Mouse (Mus musculus): ENCODE results near the gene Zfp281. TPM values are rescaled to one million over a fixed set of nuclear protein-coding genes. Genes with fewer than 3 reads are reported as not detected.

Gene Zfp281
- polyA plus RNA-seq, 1 experiment from 2014 or later, result 14.1 TPM

DNA sequence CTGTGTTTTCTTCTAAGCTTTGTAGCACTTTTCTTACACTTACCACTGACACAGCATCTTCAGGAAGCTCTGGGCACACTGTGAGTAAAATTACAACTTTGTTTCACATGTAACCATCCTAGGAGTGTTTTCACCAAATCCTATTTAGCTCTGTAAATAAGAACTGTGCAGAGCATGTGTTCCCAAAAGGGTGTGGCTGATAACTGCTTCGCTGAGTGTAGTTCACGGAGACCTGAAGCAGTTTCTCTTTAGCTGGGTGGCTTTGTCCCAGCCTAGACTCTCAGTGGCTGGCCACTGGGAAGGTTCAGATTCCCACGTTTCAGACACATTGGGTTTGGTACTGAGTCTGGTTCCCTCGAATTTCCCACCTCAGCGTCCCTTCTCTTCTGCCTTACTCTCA, 22.4 kb upstream of the Zfp281 start:
- Histone ChIP-seq H3K4me2 (ENCODE audit: low read length) (no peak overlapping the region), H3K27me3 (ENCODE audit: control insufficient read depth, insufficient read depth, low read length) (no peaks in the 10 kb centered on the region), H3K9me3 (ENCODE audit: control insufficient read depth, low read length) (no peaks in the 10 kb centered on the region), H3K4me3 (ENCODE audit: control insufficient read depth in 1 of 2, insufficient read depth in 1 of 2, low read depth in 1 of 2, low read length in 2 of 2) (no peak overlapping the region), H3K4me1 (ENCODE audit: control insufficient read depth in 2 of 2, insufficient read depth in 2 of 2, low read length in 2 of 2) (no peaks in the 10 kb centered on the region; a peak in 1 of 4 replicates), H3K27ac (replicated peaks in 1 of 2; ENCODE audit: control insufficient read depth in 1 of 2, insufficient read depth in 1 of 2, low read depth in 2 of 2, low read length in 2 of 2) (no peak overlapping the region), H3K36me3 (ENCODE audit: control insufficient read depth, insufficient read depth, low read length) (no peaks in the 10 kb centered on the region), H3K9ac (ENCODE audit: low read length) (no peak overlapping the region)
- WGBS, result 57% methylated on average over 5 of the region's 5 CpGs
- ATAC-seq (ENCODE audit: insufficient number of reproducible peaks, insufficient read depth, low FRiP score, low read depth), result no peak

- Histone ChIP-seq H3K9me3 (ENCODE audit: control insufficient read depth, low read length) (no peaks in the 10 kb centered on the region), H3K27ac (replicated peaks in 1 of 2; ENCODE audit: control insufficient read depth in 1 of 2, insufficient read depth in 1 of 2, low read depth in 2 of 2, low read length in 2 of 2) (no peak overlapping the region), H3K36me3 (ENCODE audit: control insufficient read depth, insufficient read depth, low read length) (no peaks in the 10 kb centered on the region), H3K4me3 (ENCODE audit: control insufficient read depth in 1 of 2, insufficient read depth in 1 of 2, low read depth in 1 of 2, low read length in 2 of 2) (no peak overlapping the region), H3K4me1 (ENCODE audit: control insufficient read depth in 2 of 2, insufficient read depth in 2 of 2, low read length in 2 of 2) (no peaks in the 10 kb centered on the region; a peak in 1 of 4 replicates), H3K9ac (ENCODE audit: low read length) (no peak overlapping the region), H3K4me2 (ENCODE audit: low read length) (no peak overlapping the region), H3K27me3 (ENCODE audit: control insufficient read depth, insufficient read depth, low read length) (no peaks in the 10 kb centered on the region)
- WGBS, result 76% methylated on average over 4 of the region's 4 CpGs
- ATAC-seq (ENCODE audit: insufficient number of reproducible peaks, insufficient read depth, low FRiP score, low read depth), result no peak
Observed at GRCm38 (mm10) chr1:136604190-136604589, 20.5 kb upstream of the Zfp281 start.

DNA sequence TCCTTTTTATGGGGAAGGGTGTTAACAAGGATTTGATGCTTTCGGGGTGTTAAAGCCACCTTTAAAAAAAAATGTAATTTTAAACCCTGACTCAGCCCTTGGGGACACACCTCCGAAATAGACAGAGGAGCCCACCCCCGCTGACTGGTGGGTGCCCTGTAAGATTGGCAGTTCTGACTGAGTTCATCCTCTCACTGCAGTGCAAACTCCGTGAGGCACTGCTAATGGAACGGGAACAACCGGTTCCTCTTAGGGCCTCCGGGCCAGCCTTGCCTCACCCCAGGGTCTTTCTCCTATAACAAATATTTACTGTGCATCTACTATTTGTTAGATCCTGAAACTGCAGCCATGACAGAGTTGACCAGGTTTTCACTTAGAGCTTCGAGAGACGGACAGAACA, 18.9 kb upstream of the Zfp281 start:
- WGBS, result 78% methylated on average over 9 of the region's 9 CpGs

GRCm38 (mm10) chr1:136606278-136606677, 18.4 kb upstream of the Zfp281 start:
- 82% methylated on average over 4 of the region's 4 CpGs for WGBS
- no peaks in the 10 kb centered on the region for H3K36me3 ChIP-seq (ENCODE audit: control insufficient read depth, insufficient read depth, low read length)
- H3K4me2 ChIP-seq (ENCODE audit: low read length), result no peak overlapping the region
- no peaks in the 10 kb centered on the region for H3K27me3 ChIP-seq (ENCODE audit: control insufficient read depth, insufficient read depth, low read length)
- no peak for ATAC-seq (ENCODE audit: insufficient number of reproducible peaks, insufficient read depth, low FRiP score, low read depth)
- no peaks in the 10 kb centered on the region for H3K9me3 ChIP-seq (ENCODE audit: control insufficient read depth, low read length)
- H3K27ac ChIP-seq (replicated peaks in 1 of 2; ENCODE audit: control insufficient read depth in 1 of 2, insufficient read depth in 1 of 2, low read depth in 2 of 2, low read length in 2 of 2), result no peak overlapping the region
- no peaks in the 10 kb centered on the region; a peak in 1 of 4 replicates for H3K4me1 ChIP-seq (ENCODE audit: control insufficient read depth in 2 of 2, insufficient read depth in 2 of 2, low read length in 2 of 2)
- no peak overlapping the region for H3K4me3 ChIP-seq (ENCODE audit: control insufficient read depth in 1 of 2, insufficient read depth in 1 of 2, low read depth in 1 of 2, low read length in 2 of 2)
- H3K9ac ChIP-seq (ENCODE audit: low read length), result no peak overlapping the region

More for the DNA sequence above, 18.9 kb upstream of the Zfp281 start:
- Histone ChIP-seq H3K4me2 (ENCODE audit: low read length) (no peak overlapping the region), H3K27ac (replicated peaks in 1 of 2; ENCODE audit: control insufficient read depth in 1 of 2, insufficient read depth in 1 of 2, low read depth in 2 of 2, low read length in 2 of 2) (no peak overlapping the region), H3K9me3 (ENCODE audit: control insufficient read depth, low read length) (no peaks in the 10 kb centered on the region), H3K36me3 (ENCODE audit: control insufficient read depth, insufficient read depth, low read length) (no peaks in the 10 kb centered on the region), H3K4me3 (ENCODE audit: control insufficient read depth in 1 of 2, insufficient read depth in 1 of 2, low read depth in 1 of 2, low read length in 2 of 2) (no peak overlapping the region), H3K27me3 (ENCODE audit: control insufficient read depth, insufficient read depth, low read length) (no peaks in the 10 kb centered on the region), H3K9ac (ENCODE audit: low read length) (no peak overlapping the region), H3K4me1 (ENCODE audit: control insufficient read depth in 2 of 2, insufficient read depth in 2 of 2, low read length in 2 of 2) (no peaks in the 10 kb centered on the region; a peak in 1 of 4 replicates)
- ATAC-seq (ENCODE audit: insufficient number of reproducible peaks, insufficient read depth, low FRiP score, low read depth), result no peak

DNA sequence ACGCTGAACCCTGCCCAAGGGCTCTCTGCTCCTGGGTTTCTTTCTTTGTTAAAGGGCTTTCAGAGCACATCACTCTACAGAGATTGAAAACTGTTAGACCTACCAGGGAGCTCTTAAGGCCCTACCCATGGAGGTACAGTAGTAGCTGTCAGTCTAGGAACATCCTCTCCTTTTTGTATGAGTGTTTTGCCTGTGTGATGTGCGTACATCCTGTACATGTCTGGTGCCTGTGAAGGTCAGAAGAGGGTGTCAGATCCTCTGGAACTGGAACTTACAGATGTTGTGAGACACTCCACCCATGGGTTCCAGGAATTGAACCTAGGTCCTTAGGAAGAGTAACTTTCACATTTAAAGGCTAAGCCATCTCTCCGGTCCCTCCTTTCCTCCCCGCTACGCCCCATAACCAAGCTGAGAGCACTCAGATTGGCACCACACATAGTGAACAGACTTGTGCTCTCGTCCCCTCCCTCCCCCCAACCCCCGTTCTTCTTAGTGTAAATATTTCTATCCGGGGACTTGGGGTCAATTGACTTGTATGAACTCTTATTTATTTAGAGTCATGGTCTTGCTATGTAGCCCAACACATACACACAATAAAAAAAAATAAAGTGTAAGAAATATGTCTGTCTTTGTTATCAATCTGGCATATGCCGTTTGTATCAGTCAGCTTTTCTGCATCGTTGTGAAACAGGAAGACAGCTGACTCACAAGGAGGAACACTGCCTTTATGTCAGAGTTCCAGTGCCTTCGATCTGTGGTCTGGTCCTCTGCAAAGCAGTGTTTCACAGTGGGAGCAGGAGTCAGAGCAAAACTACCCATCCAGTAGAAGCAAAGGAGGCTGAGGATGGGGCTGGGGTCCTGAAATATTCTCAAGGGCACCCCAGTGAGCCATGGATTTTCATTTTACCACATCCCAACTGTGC, 16.1 kb upstream of the Zfp281 start:
- no peak for ATAC-seq (ENCODE audit: insufficient number of reproducible peaks, insufficient read depth, low FRiP score, low read depth)
- WGBS, result 76% methylated on average over 11 of the region's 11 CpGs
- Histone ChIP-seq H3K9me3 (ENCODE audit: control insufficient read depth, low read length) (no peaks in the 10 kb centered on the region), H3K4me3 (ENCODE audit: control insufficient read depth in 1 of 2, insufficient read depth in 1 of 2, low read depth in 1 of 2, low read length in 2 of 2) (no peak overlapping the region), H3K9ac (ENCODE audit: low read length) (no peak overlapping the region), H3K4me1 (ENCODE audit: control insufficient read depth in 2 of 2, insufficient read depth in 2 of 2, low read length in 2 of 2) (peaks cover 0 to 2% of the 10 kb centered on the region in 2 experiments; a peak in 1 of 4 replicates), H3K36me3 (ENCODE audit: control insufficient read depth, insufficient read depth, low read length) (no peaks in the 10 kb centered on the region), H3K4me2 (ENCODE audit: low read length) (no peak overlapping the region), H3K27ac (replicated peaks in 1 of 2; ENCODE audit: control insufficient read depth in 1 of 2, insufficient read depth in 1 of 2, low read depth in 2 of 2, low read length in 2 of 2) (no peak overlapping the region), H3K27me3 (ENCODE audit: control insufficient read depth, insufficient read depth, low read length) (no peaks in the 10 kb centered on the region)

GRCm38 (mm10) chr1:136611803-136612202, 12.9 kb upstream of the Zfp281 start:
- WGBS, result 79% methylated on average over 9 of the region's 9 CpGs
- ATAC-seq (ENCODE audit: insufficient number of reproducible peaks, insufficient read depth, low FRiP score, low read depth), result no peak
- no peak overlapping the region for H3K27ac ChIP-seq (replicated peaks in 1 of 2; ENCODE audit: control insufficient read depth in 1 of 2, insufficient read depth in 1 of 2, low read depth in 2 of 2, low read length in 2 of 2)

GRCm38 (mm10) chr1:136613300-136613751, 11.4 kb upstream of the Zfp281 start:
- Histone ChIP-seq H3K9ac (ENCODE audit: low read length) (no peak overlapping the region), H3K4me2 (ENCODE audit: low read length) (no peak overlapping the region), H3K27ac (replicated peaks in 1 of 2; ENCODE audit: control insufficient read depth in 1 of 2, insufficient read depth in 1 of 2, low read depth in 2 of 2, low read length in 2 of 2) (no peak overlapping the region), H3K4me3 (ENCODE audit: control insufficient read depth in 1 of 2, insufficient read depth in 1 of 2, low read depth in 1 of 2, low read length in 2 of 2) (no peak overlapping the region), H3K4me1 (ENCODE audit: control insufficient read depth in 2 of 2, insufficient read depth in 2 of 2, low read length in 2 of 2) (peaks cover 0 to 2% of the 10 kb centered on the region in 2 experiments; a peak in 1 of 4 replicates), H3K9me3 (ENCODE audit: control insufficient read depth, low read length) (no peaks in the 10 kb centered on the region), H3K36me3 (ENCODE audit: control insufficient read depth, insufficient read depth, low read length) (no peaks in the 10 kb centered on the region), H3K27me3 (ENCODE audit: control insufficient read depth, insufficient read depth, low read length) (no peaks in the 10 kb centered on the region)
- WGBS, result 31% methylated on average over 6 of the region's 6 CpGs
- ATAC-seq (ENCODE audit: insufficient number of reproducible peaks, insufficient read depth, low FRiP score, low read depth), result no peak

More at GRCm38 (mm10) chr1:136611803-136612202, 12.9 kb upstream of the Zfp281 start:
- Histone ChIP-seq H3K36me3 (ENCODE audit: control insufficient read depth, insufficient read depth, low read length) (no peaks in the 10 kb centered on the region), H3K9ac (ENCODE audit: low read length) (no peak overlapping the region), H3K4me2 (ENCODE audit: low read length) (no peak overlapping the region), H3K27me3 (ENCODE audit: control insufficient read depth, insufficient read depth, low read length) (no peaks in the 10 kb centered on the region), H3K4me3 (ENCODE audit: control insufficient read depth in 1 of 2, insufficient read depth in 1 of 2, low read depth in 1 of 2, low read length in 2 of 2) (no peak overlapping the region), H3K4me1 (ENCODE audit: control insufficient read depth in 2 of 2, insufficient read depth in 2 of 2, low read length in 2 of 2) (peaks cover 0 to 2% of the 10 kb centered on the region in 2 experiments; a peak in 1 of 4 replicates), H3K9me3 (ENCODE audit: control insufficient read depth, low read length) (no peaks in the 10 kb centered on the region)
